Mouse (Mus musculus) lung, postnatal 0 days (tissue): ENCODE data around the gene Dscam.

ENCODE experiments used
- CTCF ChIP-seq: IDR thresholded peaks from 2 replicates; pipeline ENCODE4 v1.5.1; 2016; ENCODE audit warnings: antibody characterized with exemption, mild to moderate bottlenecking
- EP300 ChIP-seq: IDR thresholded peaks from 2 replicates; pipeline ENCODE4 v1.6.1; 2016; ENCODE audit warnings: antibody characterized with exemption, mild to moderate bottlenecking, control low read depth

DNA sequence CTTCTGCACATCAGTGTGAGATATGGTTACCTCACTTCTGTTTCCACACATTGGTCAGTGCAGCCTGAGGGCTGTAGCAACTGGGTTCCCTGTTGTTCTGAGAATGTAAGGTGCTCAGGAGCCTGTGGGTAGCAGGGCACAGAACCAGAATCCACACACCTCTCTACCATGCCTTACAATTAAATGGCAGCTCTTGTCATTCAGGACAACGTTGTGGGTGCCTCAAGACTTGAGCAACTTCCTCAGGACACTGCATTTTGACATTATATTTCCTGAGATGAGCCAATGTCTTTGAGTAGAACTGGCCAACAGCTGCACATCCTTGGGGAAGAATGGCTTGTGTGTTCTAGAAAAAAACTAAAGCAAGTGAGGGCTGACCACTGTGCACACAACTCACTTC is 493.9 kb downstream of the Dscam start:
- TF ChIP-seq CTCF: no peak
- TF ChIP-seq EP300: no peak
